Mouse (Mus musculus): Measurements from ENCODE around the gene Ttc23.

DNA sequence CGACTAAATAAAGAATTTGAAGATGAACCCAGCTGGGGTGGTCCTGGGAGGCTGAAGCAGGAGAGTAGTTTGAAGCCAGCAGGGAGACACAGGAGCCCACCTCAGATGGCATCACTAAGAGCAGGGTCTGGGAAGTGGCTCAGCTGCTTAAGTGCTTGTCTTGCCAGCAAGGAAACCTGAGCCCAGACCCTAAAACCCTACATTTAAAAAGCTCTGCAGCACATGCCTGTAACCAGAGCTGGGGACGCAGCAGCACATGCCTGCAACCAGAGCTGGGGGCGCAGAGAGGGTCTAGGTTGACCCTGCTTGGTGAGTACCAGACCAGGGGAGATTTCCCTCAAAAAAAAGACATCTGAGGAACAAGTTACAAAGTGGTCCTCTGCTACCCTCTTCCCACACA, 28.9 kb upstream of the Ttc23 start:
- TF ChIP-seq CTCF (IDR thresholded peaks at IDR 0.05; ENCODE audit: low read depth) (no peak), EP300 (IDR thresholded peaks at IDR 0.05; ENCODE audit: low read depth) (no peak)

Measured in liver, embryonic 14.5 days (tissue).